Mouse (Mus musculus) liver, adult 2 months (tissue): ENCODE measurements around the gene Mafg.
A peak's percentile ranks its signal among the peaks of the same experiment; 100 is the strongest.

Experiments
- CTCF ChIP-seq: fragments of 200-500 bp; IDR thresholded peaks from 2 replicates; pipeline ENCODE4 v1.5.1; 2011; ENCODE audit warnings: low read depth, low read length, control low read depth
- POLR2A ChIP-seq: fragments of 200-500 bp; IDR thresholded peaks from 2 replicates; pipeline ENCODE4 v1.6.1; 2011; ENCODE audit warnings: low read length, control low read depth; ENCODE audit not compliant: insufficient read depth; ENCODE audit errors: extremely low read depth

GRCm38 (mm10) chr11:120658876-120659410 lies 25.5 kb upstream of the Mafg start:
- TF ChIP-seq CTCF (peak; percentile 88), POLR2A (no peak)
